Mouse (Mus musculus): ENCODE measurements around the gene Srcin1.

Srcin1 gene

GRCm38 (mm10) chr11:97469828-97470227 is 106.2 kb downstream of the Srcin1 start:
- in situ Hi-C loops (cut with MboI; ENCODE audit: low sequenced_read_pairs), result loop anchor here (5.0 kb wide), 1 partner anchor 152 kb away; no protein-coding TSS in a partner anchor

GRCm38 (mm10) chr11:97468639-97469287 is 107.2 kb downstream of the Srcin1 start:
- in situ Hi-C loops (cut with MboI; ENCODE audit: low sequenced_read_pairs), result no loop called here

GRCm38 (mm10) chr11:97466444-97467160 is 109.4 kb downstream of the Srcin1 start:
- in situ Hi-C loops (cut with MboI; ENCODE audit: low sequenced_read_pairs), result no loop called here

- in situ Hi-C loops (cut with MboI; ENCODE audit: low sequenced_read_pairs), result no loop called here
Measured at GRCm38 (mm10) chr11:97465957-97466356, 110.0 kb downstream of the Srcin1 start.

GRCm38 (mm10) chr11:97463991-97464390 is 112.0 kb downstream of the Srcin1 start:
- in situ Hi-C loops (cut with MboI; ENCODE audit: low sequenced_read_pairs), result no loop called here

DNA sequence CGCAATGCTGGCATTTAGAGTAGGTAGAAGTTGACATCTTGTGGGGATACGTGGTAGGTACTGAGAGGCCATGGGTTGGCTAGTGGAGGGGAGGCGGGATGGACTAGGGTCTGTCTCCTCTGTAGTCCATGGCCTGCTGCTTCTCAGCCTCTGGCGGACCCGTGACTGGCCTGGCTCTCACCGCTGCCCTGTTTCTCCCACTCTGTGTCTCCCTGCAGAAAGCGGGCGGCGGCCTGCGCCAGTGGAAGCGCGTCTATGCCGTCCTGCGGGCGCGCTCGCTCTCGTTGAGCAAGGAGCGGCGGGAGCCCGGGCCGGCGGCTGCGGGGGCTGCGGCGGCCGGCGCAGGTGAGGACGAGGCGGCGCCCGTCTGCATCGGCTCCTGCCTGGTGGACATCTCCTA is 112.8 kb downstream of the Srcin1 start:
- in situ Hi-C loops (cut with MboI; ENCODE audit: low sequenced_read_pairs), result no loop called here

DNA sequence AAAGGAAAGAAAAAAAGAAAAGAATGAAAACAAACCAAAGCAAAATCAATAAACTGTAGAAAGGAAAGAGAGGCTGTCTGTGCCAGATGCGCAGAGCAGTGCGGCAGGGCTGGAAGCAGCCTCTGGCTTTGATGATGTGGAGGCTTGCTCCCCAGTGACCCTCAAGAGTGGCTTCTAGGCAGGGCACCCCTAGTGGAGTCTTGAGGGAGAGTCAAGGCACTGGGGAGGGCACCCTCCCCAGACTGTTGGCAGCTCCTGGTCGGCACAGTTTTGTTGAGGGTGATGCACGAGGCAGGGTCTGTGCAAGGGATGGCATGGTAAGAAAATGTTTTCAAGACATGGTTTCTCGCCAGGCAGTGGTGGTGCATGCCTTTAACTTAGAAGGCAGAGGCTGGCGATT is 113.4 kb downstream of the Srcin1 start:
- in situ Hi-C loops (cut with MboI; ENCODE audit: low sequenced_read_pairs), result no loop called here

GRCm38 (mm10) chr11:97461307-97461820 is 114.6 kb downstream of the Srcin1 start:
- in situ Hi-C loops (cut with MboI; ENCODE audit: low sequenced_read_pairs), result no loop called here

All from CH12F3 (cell line).